Comparison of ENCODE assay signal across 13 mouse cellular contexts in the genomic region with DNA sequence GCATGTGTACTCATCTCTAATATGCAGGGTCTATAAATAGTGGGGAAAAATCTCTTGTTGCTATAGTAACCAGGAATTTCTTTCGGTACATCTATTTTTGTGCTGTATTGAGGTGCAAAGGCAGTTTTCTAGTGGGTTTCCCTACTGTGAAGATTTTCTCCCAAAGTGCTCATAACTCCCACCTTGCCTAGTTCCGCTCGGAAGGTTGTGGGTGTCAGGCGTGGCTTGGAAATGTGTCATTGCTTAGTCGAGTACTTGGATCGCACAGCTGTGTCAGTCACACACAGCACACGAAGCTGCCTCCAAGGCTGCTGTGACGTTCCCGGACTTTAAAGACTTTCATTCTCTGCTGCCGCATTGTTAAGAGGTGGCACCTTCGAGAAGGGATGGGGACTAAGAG.
DNase-seq lines count a peak whose midpoint lies in the region; ATAC-seq lines count a peak whose summit lies in the region.
"Had no signal": no experiment of that assay in that cellular context is flagged by ENCODE, and none has a peak within 500 bp of the region (broad histone marks: within the 10 kb centered on the region; RNA-seq: fewer than 3 reads in every experiment).

No protein-coding gene starts in this region.

- no peaks in the 10 kb centered on the region for H3K27me3 ChIP-seq in neural tube, embryonic 15.5 days (replicated peaks)
- H3K27me3 ChIP-seq in midbrain, embryonic 15.5 days (replicated peaks), result no peaks in the 10 kb centered on the region
- H3K27me3 ChIP-seq: intestine, embryonic 15.5 days had no signal

- peaks cover 5% of the 10 kb centered on the region; the same call in 1 of the 2 replicates for H3K4me1 ChIP-seq in neural tube, embryonic 15.5 days
- no peaks in the 10 kb centered on the region for H3K4me1 ChIP-seq in midbrain, embryonic 15.5 days
- H3K4me1 ChIP-seq: intestine, embryonic 15.5 days; limb, embryonic 10.5 days had no signal

- no peak overlapping the region for H3K9ac ChIP-seq in neural tube, embryonic 15.5 days (replicated peaks)
- H3K9ac ChIP-seq in midbrain, embryonic 15.5 days, result no peak overlapping the region
- H3K9ac ChIP-seq: intestine, embryonic 15.5 days; lung, embryonic 14.5 days had no signal

- peak; percentile 63; the same call in 1 of the 2 replicates for ATAC-seq in neural tube, embryonic 15.5 days (ENCODE audit: low FRiP score)
- peak; percentile 73 for ATAC-seq in midbrain, embryonic 15.5 days (replicated peaks)
- ATAC-seq: intestine, embryonic 15.5 days had no signal

- no peak overlapping the region for H3K4me3 ChIP-seq in neural tube, embryonic 15.5 days (replicated peaks)
- H3K4me3 ChIP-seq in midbrain, embryonic 15.5 days, result no peak overlapping the region
- H3K4me3 ChIP-seq: intestine, embryonic 15.5 days; limb, embryonic 10.5 days had no signal

- H3K36me3 ChIP-seq in neural tube, embryonic 15.5 days, result no peaks in the 10 kb centered on the region
- no peaks in the 10 kb centered on the region for H3K36me3 ChIP-seq in midbrain, embryonic 15.5 days (replicated peaks)
- H3K36me3 ChIP-seq: intestine, embryonic 15.5 days; limb, embryonic 10.5 days had no signal

- 63% methylated on average over 11 of the region's 11 CpGs for WGBS in neural tube, embryonic 15.5 days
- WGBS in midbrain, embryonic 15.5 days, result 64% methylated on average over 11 of the region's 11 CpGs

- no peaks in the 10 kb centered on the region for H3K9me3 ChIP-seq in neural tube, embryonic 15.5 days (replicated peaks)
- no peaks in the 10 kb centered on the region for H3K9me3 ChIP-seq in midbrain, embryonic 15.5 days
- H3K9me3 ChIP-seq: intestine, embryonic 15.5 days; limb, embryonic 10.5 days had no signal

- no peak for DNase-seq in neural tube, embryonic 10.5 days (ENCODE audit: extremely low spot score, low spot score)
- peak; percentile 45 to 64 for DNase-seq in layer of hippocampus, adult 18-20 months (ENCODE audit: low spot score in 2 of 2)
- DNase-seq in gastrocnemius, postnatal 4 days (ENCODE audit: low spot score in 2 of 2), result no peak
- no peak for DNase-seq in lung, postnatal 36 days
- no peak for DNase-seq in adrenal gland, postnatal 25 days
- DNase-seq: cerebellum, adult 11-12 months; lung, embryonic 14.5 days; thymus, adult 2 months had no signal

- H3K27ac ChIP-seq in neural tube, embryonic 15.5 days (replicated peaks), result 0 out of 2 replicates have a peak overlapping the region, but pooled peaks have one; percentile 23
- H3K27ac ChIP-seq in midbrain, embryonic 15.5 days, result peak overlapping the region; percentile 48
- H3K27ac ChIP-seq: intestine, embryonic 15.5 days; limb, embryonic 10.5 days had no signal

- H3K4me2 ChIP-seq in neural tube, embryonic 15.5 days, result no peak overlapping the region
- no peak overlapping the region for H3K4me2 ChIP-seq in midbrain, embryonic 15.5 days
- H3K4me2 ChIP-seq: heart, embryonic 11.5 days; intestine, embryonic 15.5 days; lung, embryonic 14.5 days had no signal

Comparison
In these comparisons a context has a peak if more than half of its experiments do, and no peak if none do; other contexts are left out.
1. DNase-seq: peak in layer of hippocampus, adult 18-20 months (2 of 2); none in neural tube, embryonic 10.5 days (single experiment), gastrocnemius, postnatal 4 days (0 of 2), lung, postnatal 36 days (single experiment) and adrenal gland, postnatal 25 days (single experiment).